Mouse (Mus musculus): Measurements from ENCODE around the gene Cdh23.
A peak's percentile ranks its signal among the peaks of the same experiment; 100 is the strongest.

Gene Cdh23

GRCm38 (mm10) chr10:60400507-60401295 lies 295.6 kb downstream of the Cdh23 start:
- DNase-seq (ENCODE audit: low read depth, low spot score): no peak

GRCm38 (mm10) chr10:60399449-60399848 lies 296.8 kb downstream of the Cdh23 start, which contains the start of gene Gm17455:
TSS of gene Gm17455 (plus strand) at chr10:60399726.
- no peak for DNase-seq (ENCODE audit: low read depth, low spot score)

DNA sequence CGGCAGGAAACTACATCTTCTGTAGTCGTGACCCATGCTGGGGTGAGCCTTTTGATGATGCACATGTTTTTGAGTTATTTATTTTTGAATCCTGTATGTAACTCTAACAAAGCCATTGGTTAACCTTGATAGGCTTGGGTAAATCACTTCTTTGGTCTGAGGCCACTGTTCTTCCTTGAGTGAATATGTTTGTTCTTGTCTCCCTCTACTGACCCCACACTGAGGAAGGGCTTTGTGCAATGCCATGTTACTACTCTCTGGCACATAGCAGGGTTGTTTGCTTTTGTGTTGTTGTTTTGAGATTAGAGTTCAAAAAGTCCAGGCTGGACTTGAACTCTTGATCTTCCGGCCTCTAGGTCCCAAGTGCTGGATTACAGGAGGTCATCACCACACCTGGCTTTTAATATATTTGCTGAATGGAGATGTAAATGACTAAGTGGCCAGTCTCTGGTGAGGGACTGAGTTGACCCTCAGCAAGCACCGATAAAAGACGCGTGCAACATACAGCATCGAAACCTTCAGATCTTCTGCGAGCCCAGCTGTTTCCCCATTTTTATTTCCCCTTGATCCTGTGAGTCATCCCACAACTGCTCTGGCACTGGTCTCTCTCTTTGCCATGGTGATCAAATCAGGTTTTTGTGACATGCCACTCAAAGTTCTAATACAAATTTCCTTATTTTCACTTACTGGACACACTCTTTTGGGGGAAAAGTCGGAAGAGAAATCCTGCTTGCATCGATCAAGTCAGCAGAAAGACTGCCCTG lies 298.1 kb downstream of the Cdh23 start:
- DNase-seq (ENCODE audit: low read depth, low spot score): peak; percentile 43

DNA sequence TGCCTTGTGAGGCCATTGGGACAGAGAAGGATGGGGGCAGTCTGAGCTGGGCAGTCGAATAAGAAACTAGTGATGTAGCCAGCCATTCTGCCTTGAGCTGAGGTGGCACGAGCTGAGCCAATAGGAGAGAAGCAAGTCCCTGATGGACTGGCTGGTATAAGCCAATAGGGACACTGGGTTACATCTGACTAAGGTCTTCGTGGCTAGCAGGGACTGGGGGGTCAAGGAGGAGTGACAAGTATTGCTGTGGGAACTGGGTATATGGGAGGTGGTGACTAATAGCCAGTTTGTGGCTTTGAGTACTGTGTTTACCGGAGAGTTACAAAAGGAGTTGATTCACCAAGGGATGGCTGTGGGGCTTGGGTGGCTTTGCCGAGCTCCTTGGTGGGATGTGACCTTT lies 300.7 kb downstream of the Cdh23 start:
- no peak for DNase-seq (ENCODE audit: low read depth, low spot score)

GRCm38 (mm10) chr10:60394936-60395335 lies 301.4 kb downstream of the Cdh23 start:
- DNase-seq (ENCODE audit: low read depth, low spot score): no peak

GRCm38 (mm10) chr10:60391661-60392060 lies 304.6 kb downstream of the Cdh23 start:
- DNase-seq (ENCODE audit: low read depth, low spot score): no peak

GRCm38 (mm10) chr10:60390904-60391420 lies 305.3 kb downstream of the Cdh23 start:
- DNase-seq (ENCODE audit: low read depth, low spot score): peak; percentile 52

DNA sequence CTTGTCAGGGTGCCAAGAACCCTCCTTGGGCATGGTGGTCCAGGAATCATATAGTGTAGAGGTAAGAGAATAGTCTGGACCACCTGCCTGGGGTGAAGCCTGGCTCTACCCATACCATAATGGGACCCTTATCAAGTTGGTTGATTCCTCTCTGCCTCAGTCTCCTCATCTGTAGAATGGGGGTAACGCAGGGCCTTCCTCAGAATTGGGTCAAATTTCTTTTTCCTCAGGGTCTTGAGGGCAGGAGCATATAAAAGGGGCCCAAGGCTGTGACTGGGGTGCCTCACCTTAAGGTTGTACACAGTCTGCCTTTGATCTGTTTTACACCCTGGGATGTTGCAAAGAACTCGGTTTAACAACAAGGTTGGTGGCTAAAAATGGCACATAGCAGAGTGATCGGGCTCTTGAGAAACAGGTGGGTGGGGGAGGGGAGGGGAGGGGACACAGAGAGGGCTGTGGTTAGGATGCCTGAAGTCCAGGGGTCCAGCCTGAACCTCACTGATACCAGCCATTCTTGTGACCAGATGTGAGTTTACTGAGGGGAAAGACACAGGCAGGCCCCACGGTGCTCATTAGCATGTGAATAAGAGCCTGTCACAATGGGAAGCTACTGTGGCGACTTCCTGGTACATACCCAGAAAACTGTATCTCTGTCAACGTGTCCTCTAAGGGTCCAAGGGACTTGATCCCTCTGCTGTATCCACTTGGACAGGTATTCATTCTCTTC lies 305.9 kb downstream of the Cdh23 start:
- DNase-seq (ENCODE audit: low read depth, low spot score): no peak

- peak; percentile 80 for DNase-seq (ENCODE audit: low read depth, low spot score)
Measured at GRCm38 (mm10) chr10:60389447-60389865, 306.8 kb downstream of the Cdh23 start.

DNA sequence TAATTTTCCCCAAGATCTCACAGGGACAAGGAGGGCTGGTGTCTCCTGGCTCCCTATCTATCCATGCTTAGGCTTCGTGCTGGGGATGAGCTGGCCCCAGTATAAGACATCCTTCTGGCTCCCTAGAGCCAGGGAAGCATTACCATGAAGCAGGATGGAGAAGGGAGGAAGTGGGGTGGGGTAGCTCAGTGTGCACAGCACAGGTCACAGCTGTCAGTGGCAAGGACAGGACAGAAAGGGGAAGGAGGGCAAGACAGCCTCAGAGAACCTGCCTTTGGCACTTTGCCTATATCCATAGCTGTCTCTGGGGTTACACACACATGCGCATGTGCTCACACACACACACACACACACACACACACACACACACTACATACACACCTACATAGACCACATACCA lies 308.0 kb downstream of the Cdh23 start:
- no peak for DNase-seq (ENCODE audit: low read depth, low spot score)

GRCm38 (mm10) chr10:60381142-60381925 lies 315.0 kb downstream of the Cdh23 start:
- DNase-seq (ENCODE audit: low read depth, low spot score): peak; percentile 87

- DNase-seq (ENCODE audit: low read depth, low spot score): peak; percentile 65
Measured at GRCm38 (mm10) chr10:60380229-60380628, 316.1 kb downstream of the Cdh23 start.

DNA sequence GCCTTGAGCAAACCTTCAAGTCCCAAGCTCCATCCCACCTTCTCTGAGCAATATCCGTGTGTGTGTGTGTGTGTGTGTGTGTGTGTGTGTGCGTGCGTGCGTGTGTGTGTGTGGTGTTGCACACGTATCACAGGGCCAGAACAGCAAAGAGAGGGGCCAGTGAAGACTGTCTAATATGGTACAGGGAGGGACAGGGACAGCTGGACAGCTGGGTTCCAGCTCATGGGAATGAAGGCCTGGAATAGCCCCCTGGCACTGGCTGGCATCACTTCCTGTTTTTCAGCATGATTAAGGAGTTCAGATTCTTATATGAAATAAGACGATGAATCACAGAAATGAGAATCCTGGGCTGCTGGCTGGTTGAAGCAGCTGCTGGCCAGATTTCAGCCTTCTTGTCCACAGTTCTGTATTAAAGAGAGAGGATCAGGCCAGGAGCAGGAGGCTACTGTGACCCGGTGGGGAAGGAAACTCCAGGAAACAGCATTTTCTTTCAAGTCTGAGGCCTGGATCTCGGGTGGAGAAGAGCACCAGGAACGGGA lies 316.8 kb downstream of the Cdh23 start:
- DNase-seq (ENCODE audit: low read depth, low spot score): no peak

GRCm38 (mm10) chr10:60376704-60377103 lies 319.6 kb downstream of the Cdh23 start:
- DNase-seq (ENCODE audit: low read depth, low spot score): no peak

DNA sequence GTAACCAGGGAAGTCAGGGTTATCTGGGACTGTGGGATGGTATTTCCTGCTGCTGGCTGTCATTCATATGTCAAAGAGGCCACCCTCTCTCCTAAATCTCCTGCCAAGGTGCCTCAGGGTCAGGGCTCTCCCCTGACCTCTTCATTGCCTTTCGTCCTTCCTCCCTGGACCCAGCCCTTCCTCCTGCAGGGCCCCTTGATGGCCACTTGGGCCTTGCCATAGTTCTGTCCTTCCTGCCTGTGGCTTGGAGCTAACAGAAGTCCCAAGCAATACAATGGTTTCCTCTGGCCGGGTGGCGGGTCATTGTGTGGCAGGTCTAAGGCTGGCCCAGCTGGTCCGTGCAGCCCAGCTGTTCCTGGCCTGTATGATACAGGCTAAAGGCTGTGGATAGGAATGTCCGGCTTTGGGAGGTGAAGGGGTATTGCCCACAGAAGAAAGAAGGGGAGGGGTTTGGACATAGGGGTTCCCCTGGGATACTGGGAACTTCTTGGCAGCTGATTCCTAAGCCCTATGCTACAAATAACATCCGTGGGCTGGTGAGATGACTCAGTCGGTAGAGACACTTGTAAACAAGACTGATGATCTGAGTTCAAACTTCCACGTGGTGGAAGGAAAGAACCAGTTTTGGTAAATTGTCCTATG lies 322.2 kb downstream of the Cdh23 start:
- peak; percentile 34 for DNase-seq (ENCODE audit: low read depth, low spot score)

GRCm38 (mm10) chr10:60373543-60373936 lies 322.8 kb downstream of the Cdh23 start:
- DNase-seq (ENCODE audit: low read depth, low spot score): no peak

DNA sequence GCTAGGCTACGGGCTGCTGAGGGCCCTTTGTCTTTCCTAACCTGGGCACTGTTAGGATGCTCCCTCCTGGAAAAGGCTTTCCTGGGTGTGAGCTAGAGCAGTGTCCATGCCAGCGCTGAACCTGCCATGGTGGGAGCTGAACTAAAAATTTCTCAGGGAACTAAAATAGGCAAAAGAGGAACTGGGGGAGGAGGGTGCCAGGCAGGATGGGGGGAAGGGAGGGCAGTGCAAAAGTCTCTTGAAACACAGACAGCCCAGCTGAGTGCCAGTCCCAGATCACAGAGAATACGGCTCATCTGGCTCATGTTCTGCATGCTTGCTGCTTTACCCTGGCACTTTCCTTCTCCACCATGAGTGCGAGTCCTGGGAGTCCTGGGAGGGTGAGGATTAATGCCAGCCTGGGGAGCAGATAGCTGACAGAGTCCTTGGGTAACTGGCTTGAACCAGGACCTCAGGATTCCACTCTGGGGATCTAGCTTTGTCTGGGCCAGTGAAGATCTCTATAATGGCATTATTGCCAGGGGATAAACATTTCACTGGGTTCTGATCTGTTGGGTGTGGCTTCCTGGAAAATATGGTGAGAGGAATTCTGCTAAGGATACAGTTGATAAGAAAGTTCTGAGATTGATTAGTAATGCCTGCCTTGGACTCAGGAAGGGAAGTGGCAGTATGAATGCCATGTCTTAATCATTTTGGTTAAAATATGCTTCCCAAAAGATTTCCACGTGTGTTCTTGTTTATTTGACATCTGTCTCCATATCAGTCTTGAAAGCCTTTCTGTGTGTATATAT lies 324.5 kb downstream of the Cdh23 start:
- DNase-seq (ENCODE audit: low read depth, low spot score): peak; percentile 34

DNA sequence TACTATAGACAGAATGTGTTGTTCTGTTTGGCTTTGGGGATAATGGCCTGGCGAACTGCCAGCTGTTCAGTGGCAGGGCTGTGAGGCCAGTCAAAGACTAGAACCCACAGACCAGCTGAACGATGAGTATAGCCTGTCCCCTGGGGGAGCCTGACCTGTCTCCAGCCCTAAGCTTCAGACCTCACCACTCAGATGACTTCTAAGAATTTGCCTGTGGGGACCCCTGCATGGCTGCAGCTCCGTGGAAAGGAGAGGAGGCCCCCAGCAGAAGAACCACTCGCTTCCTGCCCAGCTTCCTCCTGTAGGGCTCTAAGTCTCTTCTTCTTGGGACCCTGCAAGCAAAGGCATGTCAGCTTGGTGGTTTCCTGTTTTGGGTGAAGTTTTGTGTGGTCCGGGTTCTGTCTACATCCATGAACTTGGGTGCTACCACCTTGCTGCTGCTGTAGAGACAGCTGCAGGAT lies 325.7 kb downstream of the Cdh23 start:
- peak; percentile 59 for DNase-seq (ENCODE audit: low read depth, low spot score)

DNA sequence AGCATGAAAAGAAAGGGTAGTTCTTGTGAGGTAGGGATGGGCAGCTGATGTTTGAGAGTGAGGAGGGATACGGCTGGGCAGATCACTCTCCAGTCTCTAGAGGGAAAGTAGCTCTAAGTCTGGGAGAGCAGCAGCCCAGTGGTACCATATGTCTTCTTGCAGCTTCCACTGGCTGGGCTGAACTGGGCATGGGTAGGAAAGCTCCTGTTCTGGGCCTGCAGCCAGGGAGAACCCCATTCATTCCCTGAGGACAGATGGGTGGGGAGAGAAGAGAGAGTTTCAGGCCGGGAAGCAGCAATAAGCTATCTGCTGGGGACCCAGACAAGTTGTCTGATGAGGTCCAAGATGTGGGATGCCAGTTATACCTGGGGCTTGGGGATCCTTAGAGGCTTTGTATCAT lies 326.2 kb downstream of the Cdh23 start:
- DNase-seq (ENCODE audit: low read depth, low spot score): no peak

Data from CD4-positive helper T cell, adult 2 months (primary cell).